Mouse (Mus musculus): ENCODE results near the gene 1700018B08Rik. TPM values are rescaled to one million over a fixed set of nuclear protein-coding genes. Genes with fewer than 3 reads are reported as not detected.

1700018B08Rik gene
- total RNA-seq, 2 experiments from 2014 or later = not detected

GRCm38 (mm10) chr8:121568321-121568720 lies 24.2 kb upstream of the 1700018B08Rik start:
- no peak for DNase-seq (ENCODE audit: low spot score in 2 of 2)
- intact Hi-C loops (cut with DNase I) = no loop called here

- DNase-seq (ENCODE audit: low spot score in 2 of 2) = no peak
- intact Hi-C loops (cut with DNase I) = no loop called here
These were observed 19.6 kb upstream of the 1700018B08Rik start for GRCm38 (mm10) chr8:121563701-121564100.

DNA sequence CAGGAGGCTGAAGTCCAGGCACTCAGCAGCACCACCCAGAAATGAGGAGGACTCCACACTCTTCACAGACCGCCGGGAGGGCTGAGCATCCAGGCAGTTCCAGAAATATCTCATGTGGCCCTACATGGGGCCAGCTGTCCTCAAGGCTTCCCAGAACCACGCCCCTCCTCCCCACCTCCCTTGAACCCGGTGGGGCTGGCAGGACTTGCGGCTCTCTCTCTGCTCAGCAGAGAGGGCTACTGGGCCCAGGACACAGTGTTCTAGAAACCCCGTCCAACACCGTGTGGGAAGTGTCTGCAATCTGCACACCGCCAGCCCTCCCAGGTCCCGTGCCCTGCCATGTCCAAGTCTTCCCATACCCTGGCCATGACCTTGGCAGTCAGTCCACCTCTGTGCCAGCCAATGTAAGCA lies 18.8 kb upstream of the 1700018B08Rik start:
- intact Hi-C loops (cut with DNase I) = no loop called here

DNA sequence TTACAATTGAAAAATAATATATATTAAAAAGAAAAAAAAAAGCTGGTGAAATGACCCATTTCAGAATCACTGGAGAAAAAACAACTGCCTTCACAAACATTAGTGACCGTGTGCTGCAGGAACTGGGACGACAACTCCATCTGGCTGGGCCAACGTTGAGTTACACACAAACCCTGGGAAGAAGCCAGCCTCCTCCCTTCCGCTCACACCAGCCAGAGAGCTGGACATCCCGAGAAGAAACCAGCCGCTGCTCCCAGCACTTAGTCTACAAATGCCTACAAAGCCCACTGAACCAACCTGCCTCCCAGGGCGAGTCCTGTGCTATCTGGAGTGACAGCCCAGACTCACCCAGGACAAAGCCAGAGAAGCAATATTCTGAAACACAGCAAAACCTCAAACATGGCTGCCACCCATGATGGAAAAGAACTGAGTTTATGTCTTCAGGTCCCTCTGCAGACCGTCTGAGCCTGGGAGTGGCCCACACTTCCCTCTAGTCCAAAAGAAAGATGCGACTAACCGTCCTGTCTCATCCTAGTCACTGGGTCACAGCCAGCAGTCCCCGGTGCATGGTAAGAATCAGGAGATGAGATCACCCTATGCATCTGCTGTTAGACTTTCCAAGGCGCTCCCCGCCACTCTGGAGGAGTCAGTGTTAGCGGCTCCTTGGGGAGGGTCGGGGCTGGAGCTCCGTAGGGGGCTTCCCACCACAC lies 17.7 kb upstream of the 1700018B08Rik start:
- intact Hi-C loops (cut with DNase I) = no loop called here
- no peak for DNase-seq (ENCODE audit: low spot score in 2 of 2)

More for the DNA sequence above, 18.8 kb upstream of the 1700018B08Rik start:
- DNase-seq (ENCODE audit: low spot score in 2 of 2) = no peak

GRCm38 (mm10) chr8:121560432-121561100 lies 16.4 kb upstream of the 1700018B08Rik start:
- no peak for DNase-seq (ENCODE audit: low spot score in 2 of 2)
- intact Hi-C loops (cut with DNase I) = no loop called here

DNA sequence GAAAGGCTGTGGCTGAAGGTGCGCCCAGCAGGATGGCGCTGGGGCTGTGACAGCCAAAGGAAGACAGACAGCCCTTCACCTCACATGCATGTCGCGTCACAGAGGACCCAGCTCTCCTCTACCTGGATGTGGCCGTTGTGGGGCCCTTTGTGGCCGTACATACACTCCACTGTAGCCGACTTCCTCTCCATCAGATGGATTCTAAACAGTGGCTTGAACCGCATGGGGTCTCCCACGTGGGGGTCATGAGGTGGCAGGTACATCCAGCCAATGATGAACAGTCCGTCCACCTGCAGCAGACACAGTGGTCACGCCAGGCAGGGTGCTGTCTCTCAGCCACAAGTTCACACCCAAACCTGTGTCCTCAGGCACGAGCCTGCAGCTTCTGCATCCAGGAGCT lies 15.7 kb upstream of the 1700018B08Rik start:
- no peak for DNase-seq (ENCODE audit: low spot score in 2 of 2)
- intact Hi-C loops (cut with DNase I) = no loop called here

DNA sequence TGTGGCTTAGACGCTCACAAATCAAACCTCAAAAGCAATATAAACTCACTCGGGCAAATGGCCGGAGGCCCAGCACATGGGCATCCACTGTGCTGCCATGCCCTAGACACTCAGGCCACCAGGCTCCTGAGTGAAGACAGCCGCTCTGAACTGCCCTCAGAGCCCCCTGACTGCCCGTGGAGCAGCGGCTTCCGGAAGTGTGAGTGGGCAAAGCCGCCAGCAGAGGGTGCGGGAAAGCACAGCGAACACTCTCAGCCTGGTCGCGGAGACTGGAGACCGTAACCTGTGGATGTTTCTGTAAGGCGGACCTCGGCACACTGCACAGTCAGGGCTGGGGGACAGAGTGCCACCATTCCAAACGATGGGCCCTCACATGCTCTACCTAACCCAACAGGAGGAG lies 14.4 kb upstream of the 1700018B08Rik start:
- no peak for DNase-seq (ENCODE audit: low spot score in 2 of 2)
- intact Hi-C loops (cut with DNase I) = no loop called here

DNA sequence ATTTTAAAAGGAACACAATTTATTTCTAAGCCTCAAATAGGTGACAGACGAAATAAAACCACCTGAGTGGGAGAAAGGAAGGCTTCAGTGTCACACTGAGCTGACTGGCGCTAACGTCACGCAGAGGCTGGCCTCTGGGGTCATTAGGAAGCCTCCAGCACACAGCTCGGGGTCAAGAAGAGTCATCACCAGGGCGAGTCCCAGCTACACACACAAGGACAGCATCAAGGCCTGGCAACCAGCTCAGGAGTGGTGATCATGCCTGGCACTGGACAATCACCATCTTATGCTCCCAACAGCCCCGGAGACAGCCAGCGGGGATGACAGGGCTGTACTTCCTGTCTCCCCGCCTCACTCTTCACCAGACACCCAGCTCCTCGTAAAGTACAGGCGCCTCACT lies 13.6 kb upstream of the 1700018B08Rik start:
- intact Hi-C loops (cut with DNase I) = no loop called here
- no peak for DNase-seq (ENCODE audit: low spot score in 2 of 2)

DNA sequence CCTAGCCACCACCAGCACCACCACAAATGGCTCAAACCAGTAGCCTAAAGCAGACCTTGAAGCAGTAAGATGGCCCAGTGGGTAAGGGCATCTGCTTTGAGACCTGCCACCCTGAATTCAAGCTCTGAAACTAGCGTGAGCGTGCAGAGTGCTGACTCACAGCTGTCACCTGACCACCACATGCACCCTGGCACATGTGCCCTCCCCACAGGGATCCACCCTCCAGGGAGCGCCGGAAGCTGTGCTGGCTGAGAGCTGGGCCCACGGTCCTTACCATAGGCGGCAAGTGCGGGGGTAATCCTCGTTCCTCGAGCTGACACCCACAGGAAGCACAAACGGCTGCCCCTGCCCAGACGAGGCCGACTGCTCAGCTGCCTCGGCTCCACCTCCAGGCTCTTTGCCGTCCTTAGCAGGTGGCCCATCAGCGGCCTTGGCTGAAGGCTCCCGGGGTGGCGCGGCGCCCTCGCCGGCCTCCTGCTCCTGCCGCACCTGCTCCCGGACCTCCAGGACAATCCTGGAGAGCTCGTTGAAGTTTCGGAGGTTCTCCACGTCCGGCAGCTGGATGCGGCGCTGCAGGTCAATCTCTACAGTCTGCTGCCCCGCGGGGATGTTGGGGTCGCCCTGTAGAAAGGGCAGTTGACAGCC lies 9.8 kb upstream of the 1700018B08Rik start:
- intact Hi-C loops (cut with DNase I) = no loop called here
- DNase-seq (ENCODE audit: low spot score in 2 of 2) = no peak

DNA sequence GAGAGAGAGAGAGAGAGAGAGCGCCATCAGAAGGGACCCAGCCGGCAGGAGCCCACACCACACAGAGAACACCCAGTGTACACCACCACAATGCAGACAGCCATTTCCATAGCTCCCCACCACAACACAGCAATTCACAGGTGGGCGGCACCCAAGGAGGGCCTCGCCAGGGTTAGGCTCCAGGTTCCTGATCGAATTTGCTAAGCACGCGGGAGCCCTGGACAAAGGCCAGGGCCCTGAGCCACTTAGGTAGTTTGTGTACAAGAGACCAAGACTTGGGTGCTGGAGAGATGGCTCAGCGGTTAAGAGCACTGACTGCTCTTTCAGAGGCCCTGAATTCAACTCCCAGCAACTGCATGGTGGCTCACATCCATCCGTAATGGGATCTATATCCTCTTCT lies 8.4 kb upstream of the 1700018B08Rik start:
- intact Hi-C loops (cut with DNase I) = no loop called here
- no peak for DNase-seq (ENCODE audit: low spot score in 2 of 2)

- intact Hi-C loops (cut with DNase I) = no loop called here
- no peak for DNase-seq (ENCODE audit: low spot score in 2 of 2)
These were observed 7.2 kb upstream of the 1700018B08Rik start for GRCm38 (mm10) chr8:121551065-121551985.

DNA sequence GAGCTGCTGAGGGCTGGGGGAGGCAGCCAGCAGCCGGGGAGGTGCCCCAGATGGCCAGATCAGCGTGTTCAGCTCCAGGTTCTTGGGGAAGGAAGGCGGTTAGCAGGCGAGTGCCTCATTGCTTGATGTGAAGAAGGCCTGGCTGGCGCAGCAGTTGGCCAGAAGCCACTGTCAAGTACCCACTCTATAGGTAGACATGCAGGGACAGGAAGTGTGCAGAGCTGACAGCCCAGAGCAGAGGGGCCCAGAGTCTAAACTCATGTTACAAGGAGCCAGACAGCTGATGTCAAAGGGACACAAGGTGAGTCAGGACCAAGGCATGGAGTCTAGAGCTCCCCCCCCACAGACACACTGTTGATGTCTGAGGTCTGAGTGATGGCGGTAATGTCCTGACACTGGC lies 5.9 kb upstream of the 1700018B08Rik start:
- no peak for DNase-seq (ENCODE audit: low spot score in 2 of 2)
- intact Hi-C loops (cut with DNase I) = no loop called here

GRCm38 (mm10) chr8:121547132-121547531 lies 3.0 kb upstream of the 1700018B08Rik start:
- DNase-seq (ENCODE audit: low spot score in 2 of 2) = peak; percentile 75 to 86
- intact Hi-C loops (cut with DNase I) = loop anchor here (1.0 kb wide), 1 partner anchor 53 kb away; no protein-coding TSS in a partner anchor

DNA sequence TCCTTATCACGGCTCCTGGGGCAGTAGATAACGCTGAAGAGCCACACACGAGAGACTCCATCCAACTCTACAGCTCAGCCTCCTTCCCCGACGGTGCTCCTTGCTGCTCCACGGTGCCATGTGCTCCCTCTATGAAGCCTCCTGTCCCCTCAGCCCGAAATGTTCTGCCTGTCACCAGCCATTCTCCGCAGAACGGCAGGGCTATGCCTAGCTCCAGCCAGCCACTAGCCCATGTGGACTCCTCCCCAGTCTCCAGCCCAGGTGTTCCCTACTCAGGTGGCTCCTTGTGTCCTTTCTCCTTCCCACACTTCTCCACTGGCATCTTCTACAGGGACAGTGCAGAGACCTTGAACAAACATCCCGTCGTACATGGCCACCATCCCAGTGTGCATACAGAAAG lies 816 bp upstream of the 1700018B08Rik start:
- no peak for DNase-seq (ENCODE audit: low spot score in 2 of 2)

GRCm38 (mm10) chr8:121542901-121543300 lies 1.2 kb downstream of the 1700018B08Rik start:
- DNase-seq (ENCODE audit: low spot score in 2 of 2) = no peak
- intact Hi-C loops (cut with DNase I) = no loop called here

More for the DNA sequence above, 816 bp upstream of the 1700018B08Rik start:
- intact Hi-C loops (cut with DNase I) = no loop called here

GRCm38 (mm10) chr8:121541862-121542261 lies 2.3 kb downstream of the 1700018B08Rik start:
- intact Hi-C loops (cut with DNase I) = no loop called here
- DNase-seq (ENCODE audit: low spot score in 2 of 2) = no peak

DNA sequence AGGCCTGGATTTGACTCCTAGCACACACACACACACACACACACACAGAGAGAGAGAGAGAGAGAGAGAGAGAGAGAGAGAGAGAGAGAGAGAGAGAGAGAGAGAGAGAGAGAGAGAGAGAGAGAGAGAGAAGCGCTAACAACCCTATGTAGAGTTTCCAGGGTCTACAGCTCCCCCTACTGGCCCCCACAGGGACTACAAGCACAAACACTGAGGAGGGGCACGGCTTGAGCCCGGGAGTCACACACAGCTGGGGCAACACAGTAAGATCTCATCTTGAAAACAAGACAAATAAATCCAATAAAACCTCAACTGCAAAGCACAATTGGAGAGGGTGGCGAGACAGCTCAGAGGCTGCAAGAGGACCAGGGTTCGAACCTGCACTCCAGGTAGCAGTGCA lies 11.7 kb downstream of the 1700018B08Rik start:
- intact Hi-C loops (cut with DNase I) = no loop called here
- DNase-seq (ENCODE audit: low spot score in 2 of 2) = no peak

DNA sequence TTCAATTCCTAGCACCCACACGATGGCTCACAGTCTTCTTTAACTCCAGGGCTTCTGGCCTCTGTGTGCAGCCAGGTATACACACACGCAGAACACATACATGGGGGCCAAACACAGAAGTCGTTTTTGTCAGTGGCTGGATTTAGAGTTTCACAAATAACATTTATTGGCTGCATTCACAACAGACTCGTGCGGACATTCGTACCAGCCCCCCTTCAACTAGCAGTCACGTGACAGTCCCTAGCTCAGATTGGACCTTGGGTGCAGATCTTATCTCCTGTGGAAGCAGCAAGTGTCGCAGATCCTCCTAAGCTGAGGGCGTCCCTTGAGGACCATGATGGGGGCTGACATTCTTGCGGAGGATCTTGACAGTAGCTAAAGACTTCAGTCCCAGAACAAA lies 13.5 kb downstream of the 1700018B08Rik start:
- DNase-seq (ENCODE audit: low spot score in 2 of 2) = no peak
- intact Hi-C loops (cut with DNase I) = no loop called here

GRCm38 (mm10) chr8:121528790-121529189 lies 15.3 kb downstream of the 1700018B08Rik start:
- DNase-seq (ENCODE audit: low spot score in 2 of 2) = no peak
- intact Hi-C loops (cut with DNase I) = no loop called here

DNA sequence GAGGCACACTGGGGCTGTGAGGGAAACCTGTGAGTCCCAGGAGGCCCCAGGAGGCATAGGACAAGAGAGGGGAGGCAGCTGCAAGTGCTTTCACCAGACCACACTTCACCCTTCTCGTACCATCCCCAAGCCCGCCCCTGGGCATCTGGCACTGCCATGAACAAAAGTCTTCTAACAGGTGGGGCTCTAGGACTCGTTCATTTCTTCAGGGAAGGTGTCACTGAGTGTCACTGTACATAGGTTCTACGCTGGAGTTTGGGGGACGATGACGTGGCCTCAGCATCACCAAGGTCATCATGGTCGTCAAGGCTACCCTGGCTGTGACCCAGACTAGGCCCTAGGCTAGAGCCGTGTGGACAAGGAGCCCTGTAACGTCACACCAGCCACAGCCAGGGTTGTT lies 16.4 kb downstream of the 1700018B08Rik start:
- intact Hi-C loops (cut with DNase I) = no loop called here
- DNase-seq (ENCODE audit: low spot score in 2 of 2) = no peak
